Mouse (Mus musculus): ENCODE measurements around the gene Vat1l. TPM values are rescaled to one million over a fixed set of nuclear protein-coding genes. Genes with fewer than 3 reads are reported as not detected.
A peak's percentile ranks its signal among the peaks of the same experiment; 100 is the strongest.

Gene Vat1l
- polyA plus RNA-seq, 1 experiment from 2014 or later = 29.7 TPM

DNA sequence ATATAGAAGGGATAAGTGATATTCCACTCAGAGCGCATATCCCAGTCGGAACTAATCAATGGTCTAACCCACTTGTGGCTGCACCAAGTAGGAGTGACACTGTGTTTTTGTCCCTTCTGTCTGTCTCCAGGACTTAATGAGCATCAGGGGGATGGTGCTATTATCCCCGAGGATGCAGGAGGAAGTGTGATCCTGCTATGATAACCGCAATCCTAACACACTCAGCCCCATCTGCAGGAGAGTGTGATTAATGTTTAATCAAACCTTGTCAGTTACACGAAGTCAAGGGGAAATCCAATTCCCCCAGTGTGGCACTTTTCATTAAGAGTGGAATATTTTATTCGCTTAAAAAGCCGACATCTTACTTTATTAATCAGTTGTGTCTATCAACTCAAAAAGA, 196.3 kb downstream of the Vat1l start:
- WGBS = 71% methylated on average over 7 of the region's 7 CpGs
- no peaks in the 10 kb centered on the region for H3K9me3 ChIP-seq (replicated peaks; ENCODE audit: control insufficient read depth, low read length)
- no peaks in the 10 kb centered on the region for H3K27me3 ChIP-seq (replicated peaks; ENCODE audit: control insufficient read depth, insufficient read depth, low read length)
- H3K9ac ChIP-seq (ENCODE audit: low read length) = no peak overlapping the region
- no peaks in the 10 kb centered on the region for H3K4me1 ChIP-seq (ENCODE audit: control insufficient read depth, insufficient read depth, low read length)
- no peak overlapping the region for H3K4me3 ChIP-seq (ENCODE audit: low read depth, low read length)
- ATAC-seq (no peak), DNase-seq (ENCODE audit: low spot score) (peak; percentile 2)
- H3K4me2 ChIP-seq (ENCODE audit: low read length) = no peak overlapping the region
- H3K36me3 ChIP-seq (ENCODE audit: control insufficient read depth, insufficient read depth, low read length) = no peaks in the 10 kb centered on the region
- no peak overlapping the region for H3K27ac ChIP-seq (ENCODE audit: low read depth, low read length)

DNA sequence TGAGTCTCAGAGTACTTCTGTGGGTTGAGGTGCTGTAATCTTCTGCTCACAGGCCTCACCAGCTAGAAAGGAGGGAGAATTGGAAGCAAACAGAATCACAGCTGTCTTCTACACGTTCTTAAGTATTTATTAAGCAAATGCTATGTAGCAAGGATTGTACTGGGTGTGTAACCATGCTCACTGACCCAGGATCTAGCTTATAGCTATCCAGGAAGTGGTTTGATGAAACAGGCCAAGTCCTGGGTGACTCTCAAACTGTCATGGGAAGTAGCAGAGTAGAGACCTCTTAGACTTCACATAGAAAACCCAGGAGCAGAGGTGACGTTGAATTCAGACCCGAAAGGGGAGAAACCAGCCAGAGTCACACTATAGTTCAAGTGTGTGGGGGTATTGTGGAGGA, 206.0 kb downstream of the Vat1l start:
- Histone ChIP-seq H3K27ac (ENCODE audit: low read depth, low read length) (no peak overlapping the region), H3K4me3 (ENCODE audit: low read depth, low read length) (no peak overlapping the region), H3K27me3 (replicated peaks; ENCODE audit: control insufficient read depth, insufficient read depth, low read length) (no peaks in the 10 kb centered on the region), H3K4me2 (ENCODE audit: low read length) (no peak overlapping the region), H3K9me3 (replicated peaks; ENCODE audit: control insufficient read depth, low read length) (no peaks in the 10 kb centered on the region), H3K36me3 (ENCODE audit: control insufficient read depth, insufficient read depth, low read length) (no peaks in the 10 kb centered on the region), H3K4me1 (ENCODE audit: control insufficient read depth, insufficient read depth, low read length) (no peaks in the 10 kb centered on the region), H3K9ac (ENCODE audit: low read length) (no peak overlapping the region)
- ATAC-seq (no peak), DNase-seq (ENCODE audit: low spot score) (no peak)
- 81% methylated on average over 3 of the region's 3 CpGs for WGBS

DNA sequence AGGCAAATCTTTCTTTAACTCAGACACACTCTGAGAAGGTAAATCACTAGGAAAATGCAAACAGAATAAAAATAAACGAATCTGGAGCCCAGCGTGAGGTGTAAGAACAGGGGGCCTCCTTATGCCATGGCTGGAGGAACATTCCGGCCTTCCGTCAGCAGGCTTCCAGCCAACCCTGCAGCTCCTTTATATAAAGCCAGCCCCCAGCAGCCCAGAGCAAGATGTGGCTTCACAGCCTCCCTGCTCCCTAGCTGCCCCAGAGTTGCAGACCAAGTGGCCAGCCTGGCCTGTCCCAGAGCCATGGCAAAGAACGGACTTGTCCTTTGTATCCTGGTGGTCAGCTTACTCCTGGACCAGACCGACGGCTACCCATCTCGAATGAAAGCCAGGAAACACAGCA, 212.4 kb downstream of the Vat1l start, which contains the start of gene Clec3a:
Gene Clec3a (plus strand): TSS at position 301 of the 400 bp plus-strand sequence.
- no peak within 1 kb of the TSS for H3K27ac ChIP-seq (ENCODE audit: low read depth, low read length)
- no peak within 1 kb of the TSS for H3K4me3 ChIP-seq (ENCODE audit: low read depth, low read length)
- no peaks in the 10 kb centered on the region for H3K36me3 ChIP-seq (ENCODE audit: control insufficient read depth, insufficient read depth, low read length)
- H3K4me2 ChIP-seq (ENCODE audit: low read length) = no peak within 1 kb of the TSS
- DNase-seq (ENCODE audit: low spot score) (no peak), ATAC-seq (no peak)
- H3K9me3 ChIP-seq (replicated peaks; ENCODE audit: control insufficient read depth, low read length) = no peaks in the 10 kb centered on the region
- 80% methylated on average over 8 of the region's 8 CpGs for WGBS
- H3K27me3 ChIP-seq (replicated peaks; ENCODE audit: control insufficient read depth, insufficient read depth, low read length) = no peaks in the 10 kb centered on the region
- H3K4me1 ChIP-seq (ENCODE audit: control insufficient read depth, insufficient read depth, low read length) = no peaks in the 10 kb centered on the region
- H3K9ac ChIP-seq (ENCODE audit: low read length) = no peak within 1 kb of the TSS

DNA sequence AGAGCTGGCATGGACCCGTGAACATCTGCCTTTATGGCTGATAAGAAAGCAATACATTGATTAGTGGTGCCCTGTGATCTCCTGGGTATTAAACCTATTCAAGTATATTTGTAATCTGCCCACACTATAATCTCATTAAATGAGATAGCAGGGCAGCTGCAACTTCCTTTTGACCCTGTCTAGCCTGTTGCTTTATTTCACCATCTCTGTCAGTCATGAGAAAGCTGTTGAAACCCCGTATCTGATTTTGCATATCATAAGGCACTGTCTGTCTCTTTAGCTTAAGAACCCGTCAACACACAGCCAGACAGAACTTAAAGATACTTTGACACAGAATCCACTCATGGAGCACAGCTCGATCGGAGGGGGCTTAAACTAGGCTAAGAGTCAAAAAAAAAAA, 213.1 kb downstream of the Vat1l start:
- Histone ChIP-seq H3K4me3 (ENCODE audit: low read depth, low read length) (no peak overlapping the region), H3K4me2 (ENCODE audit: low read length) (no peak overlapping the region), H3K4me1 (ENCODE audit: control insufficient read depth, insufficient read depth, low read length) (no peaks in the 10 kb centered on the region), H3K27me3 (replicated peaks; ENCODE audit: control insufficient read depth, insufficient read depth, low read length) (no peaks in the 10 kb centered on the region), H3K36me3 (ENCODE audit: control insufficient read depth, insufficient read depth, low read length) (no peaks in the 10 kb centered on the region), H3K27ac (ENCODE audit: low read depth, low read length) (no peak overlapping the region), H3K9me3 (replicated peaks; ENCODE audit: control insufficient read depth, low read length) (no peaks in the 10 kb centered on the region), H3K9ac (ENCODE audit: low read length) (no peak overlapping the region)
- ATAC-seq (no peak), DNase-seq (ENCODE audit: low spot score) (no peak)
- 81% methylated on average over 5 of the region's 5 CpGs for WGBS

DNA sequence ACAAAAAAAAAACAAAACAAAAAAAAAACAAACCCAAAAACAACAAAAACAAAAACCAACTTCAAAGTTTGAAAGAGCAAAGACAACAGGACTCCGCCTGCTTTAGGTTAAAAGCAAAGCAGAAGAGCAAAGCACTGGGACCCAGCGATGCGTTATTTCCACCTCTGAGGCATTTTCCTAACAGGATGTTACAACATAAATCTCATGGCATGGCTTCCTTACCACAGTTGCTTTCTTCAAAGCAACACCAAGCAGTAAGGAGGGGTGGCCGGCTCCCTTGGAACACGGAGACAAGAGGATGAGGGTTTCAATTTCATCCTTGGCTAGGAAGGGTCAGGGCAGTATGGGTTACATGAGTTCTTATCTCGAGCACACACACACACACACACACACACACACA, 213.5 kb downstream of the Vat1l start:
- H3K4me1 ChIP-seq (ENCODE audit: control insufficient read depth, insufficient read depth, low read length) = no peaks in the 10 kb centered on the region
- 85% methylated on average over 6 of the region's 6 CpGs for WGBS
- H3K9ac ChIP-seq (ENCODE audit: low read length) = no peak overlapping the region
- H3K4me2 ChIP-seq (ENCODE audit: low read length) = no peak overlapping the region
- ATAC-seq = no peak
- H3K4me3 ChIP-seq (ENCODE audit: low read depth, low read length) = no peak overlapping the region
- no peak overlapping the region for H3K27ac ChIP-seq (ENCODE audit: low read depth, low read length)
- H3K36me3 ChIP-seq (ENCODE audit: control insufficient read depth, insufficient read depth, low read length) = no peaks in the 10 kb centered on the region
- H3K9me3 ChIP-seq (replicated peaks; ENCODE audit: control insufficient read depth, low read length) = no peaks in the 10 kb centered on the region
- DNase-seq (ENCODE audit: low spot score) = no peak
- no peaks in the 10 kb centered on the region for H3K27me3 ChIP-seq (replicated peaks; ENCODE audit: control insufficient read depth, insufficient read depth, low read length)

DNA sequence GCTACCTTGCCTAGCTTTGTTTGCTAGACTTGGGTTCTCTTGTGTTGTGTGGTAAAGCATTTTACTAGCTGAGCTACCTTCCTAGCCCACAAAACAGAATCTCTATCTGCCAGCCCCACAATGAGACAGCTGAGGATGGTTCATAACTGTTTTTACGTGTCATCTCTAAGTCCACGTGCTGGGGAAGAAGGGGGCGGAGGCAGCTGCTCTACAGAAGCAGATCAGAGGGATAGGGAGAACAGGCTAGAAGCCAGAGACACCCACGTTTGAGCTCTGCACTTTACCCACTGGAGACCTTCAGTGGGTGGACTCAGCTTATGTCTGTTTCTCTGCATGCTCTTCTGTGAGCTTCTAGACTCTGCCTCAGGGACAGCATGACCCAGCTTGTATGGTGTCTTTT, 216.1 kb downstream of the Vat1l start:
- Histone ChIP-seq H3K27me3 (replicated peaks; ENCODE audit: control insufficient read depth, insufficient read depth, low read length) (no peaks in the 10 kb centered on the region), H3K36me3 (ENCODE audit: control insufficient read depth, insufficient read depth, low read length) (no peaks in the 10 kb centered on the region), H3K9me3 (replicated peaks; ENCODE audit: control insufficient read depth, low read length) (no peaks in the 10 kb centered on the region), H3K4me2 (ENCODE audit: low read length) (no peak overlapping the region), H3K4me1 (ENCODE audit: control insufficient read depth, insufficient read depth, low read length) (no peaks in the 10 kb centered on the region), H3K9ac (ENCODE audit: low read length) (no peak overlapping the region), H3K27ac (ENCODE audit: low read depth, low read length) (no peak overlapping the region), H3K4me3 (ENCODE audit: low read depth, low read length) (no peak overlapping the region)
- 82% methylated on average over 4 of the region's 4 CpGs for WGBS
- DNase-seq (ENCODE audit: low spot score) = no peak
- ATAC-seq = no peak

Other genes with a start within 250 kb of the Vat1l start
- gene Nudt7, start 72.1 kb upstream of the Vat1l start, polyA plus RNA-seq (2014; fragmentation: Nextera tagmentation; extraction: Ambion mirVana) = 4.6 and 5.0 TPM in 2 replicates
- not detected in 2 replicates for gene Clec3a, start 212.5 kb downstream of the Vat1l start, polyA plus RNA-seq (2014; fragmentation: Nextera tagmentation; extraction: Ambion mirVana)
- 8.9 and 9.3 TPM in 2 replicates for gene Wwox, start 234.0 kb downstream of the Vat1l start, polyA plus RNA-seq (2014; fragmentation: Nextera tagmentation; extraction: Ambion mirVana)